Mouse (Mus musculus) forebrain, embryonic 11.5 days (tissue): ENCODE data around the gene Khk. TPM values are rescaled to one million over a fixed set of nuclear protein-coding genes. Genes with fewer than 3 reads are reported as not detected.

ENCODE experiments used
- ATAC-seq: fragments of 200-750 bp; cut with Nextera tagmentation; replicated peaks from 2 replicates; pipeline ENCODE4 v1.8.0; 2017; ENCODE audit warnings: moderate TSS enrichment; ENCODE audit not compliant: low FRiP score
- DNase-seq: peaks from one replicate; pipeline ENCODE4 v3.0.0-alpha.2; 2017; ENCODE audit warnings: low spot score
- H3K27ac ChIP-seq: fragments of 300-500 bp; sonication (generic); 2 replicates; pipeline ENCODE4 v1.5.1; 2014; ENCODE audit warnings: low read depth, low read length
- H3K27me3 ChIP-seq: fragments of 300-500 bp; sonication (generic); 2 replicates; pipeline ENCODE4 v1.6.1; 2014; ENCODE audit warnings: mild to moderate bottlenecking, low read length, mixed read lengths; ENCODE audit not compliant: control insufficient read depth, insufficient read depth
- H3K36me3 ChIP-seq: fragments of 300-500 bp; sonication (generic); 2 replicates; pipeline ENCODE4 v1.6.1; 2014; ENCODE audit warnings: mild to moderate bottlenecking, low read length, moderate library complexity, mixed read lengths; ENCODE audit not compliant: control insufficient read depth, insufficient read depth
- H3K4me1 ChIP-seq: fragments of 300-500 bp; sonication (generic); replicated peaks from 2 replicates; pipeline ENCODE4 v1.6.1; 2014; ENCODE audit warnings: low read length, mixed read lengths; ENCODE audit not compliant: control insufficient read depth, insufficient read depth
- H3K4me2 ChIP-seq: fragments of 300-500 bp; sonication (generic); 2 replicates; pipeline ENCODE4 v1.6.1; 2014; ENCODE audit warnings: low read depth, mild to moderate bottlenecking, low read length, moderate library complexity, mixed read lengths; ENCODE audit not compliant: severe bottlenecking
- H3K4me3 ChIP-seq: fragments of 300-500 bp; sonication (generic); 2 replicates; pipeline ENCODE4 v1.5.1; 2014; ENCODE audit warnings: low read depth, low read length
- H3K9ac ChIP-seq: fragments of 300-500 bp; sonication (generic); 2 replicates; pipeline ENCODE4 v1.6.1; 2014; ENCODE audit warnings: low read length
- H3K9me3 ChIP-seq: fragments of 300-500 bp; sonication (generic); 2 replicates; pipeline ENCODE4 v1.6.1; 2016; ENCODE audit warnings: low read length, mixed read lengths; ENCODE audit not compliant: control insufficient read depth
- WGBS: fragments of 180-500 bp; shearing (Covaris S2); extraction: QIAGEN DNeasy Blood & Tissue Kit; methylation state at CpG from one replicate; pipeline ENCODE4 v1.1.7; 2014; 5-methylcytosine and 5-hydroxymethylcytosine counted together
- polyA plus RNA-seq: library from polyadenylated mRNA; unstranded; fragments of >200 nt; fragmentation: Nextera tagmentation; extraction: Ambion mirVana; gene quantifications from 2 replicates; pipeline ENCODE4 v1.2.1, GENCODE M21; 2014

The Khk gene
- polyA plus RNA-seq, 1 experiment from 2014 or later: 7.1 TPM

DNA sequence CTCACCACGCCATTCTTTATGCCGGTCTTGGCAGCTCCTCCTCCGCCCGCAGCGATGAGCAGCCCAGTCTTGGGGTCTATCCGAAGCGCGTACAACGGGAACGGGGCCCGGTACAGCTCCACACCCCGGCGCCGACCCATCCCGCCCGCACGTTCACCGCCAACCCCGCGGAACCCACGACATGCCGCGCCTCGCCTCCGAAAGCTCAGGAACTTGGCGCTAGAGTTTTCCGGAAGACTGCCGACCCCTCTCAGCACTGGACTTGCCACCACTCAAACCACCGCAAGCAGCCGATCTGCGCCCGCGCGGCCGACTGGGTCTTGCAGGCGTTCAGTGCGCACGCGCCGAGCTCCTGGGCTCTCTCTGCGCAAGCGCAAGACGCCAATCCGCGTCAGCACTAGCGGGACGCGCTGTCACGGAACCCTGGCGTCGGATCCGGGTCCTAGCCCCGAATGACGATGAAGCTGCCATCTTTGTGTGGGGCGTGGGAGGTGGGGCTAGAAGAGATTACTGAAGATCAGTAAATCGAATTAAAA is 38.8 kb downstream of the Khk start, which contains the start of gene Preb:
Preb (minus strand) TSS at position 396 of the 536 bp plus-strand sequence.
- Histone ChIP-seq H3K4me3 (peak within 1 kb of the TSS; percentile 68), H3K4me2 (peak within 1 kb of the TSS; percentile 91), H3K27me3 (no peaks in the 10 kb centered on the region), H3K36me3 (peaks cover 7% of the 10 kb centered on the region; the same call in 1 of the 2 replicates), H3K27ac (peak within 1 kb of the TSS; percentile 66), H3K9ac (peak within 1 kb of the TSS; percentile 85), H3K9me3 (no peaks in the 10 kb centered on the region), H3K4me1 (peaks cover 4% of the 10 kb centered on the region; the same call in 1 of the 2 replicates)
- DNase-seq: peak; percentile 100
- peak; percentile 95 for ATAC-seq
- WGBS: under 1% methylated on average over 56 of the region's 56 CpGs

DNA sequence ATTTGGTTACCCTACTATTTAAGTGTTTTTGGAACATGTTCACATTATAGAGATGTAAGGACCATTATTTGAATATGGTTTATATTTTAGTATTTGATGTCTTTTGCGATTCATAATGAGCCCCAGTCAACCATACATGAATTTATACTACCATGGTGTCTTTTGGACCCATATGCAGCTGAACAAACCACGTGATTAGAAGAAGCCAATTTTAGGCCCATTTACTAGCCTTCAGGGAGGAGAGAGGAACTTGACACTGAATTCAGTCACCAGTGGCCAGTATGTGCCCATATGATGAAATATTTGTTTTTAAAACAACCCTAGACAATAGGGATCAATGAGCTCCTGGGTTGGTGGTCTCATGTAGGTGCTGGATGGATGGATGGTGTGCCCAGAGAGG is 39.6 kb downstream of the Khk start:
- no peak overlapping the region for H3K27ac ChIP-seq
- 90% methylated on average over 2 of the region's 2 CpGs for WGBS
- no peaks in the 10 kb centered on the region for H3K9me3 ChIP-seq
- H3K9ac ChIP-seq: peak overlapping the region; percentile 61
- DNase-seq (no peak), ATAC-seq (no peak)
- no peaks in the 10 kb centered on the region for H3K27me3 ChIP-seq
- peak overlapping the region; percentile 91; the same call in 1 of the 2 replicates for H3K4me2 ChIP-seq
- peaks cover 4% of the 10 kb centered on the region; the same call in 1 of the 2 replicates for H3K4me1 ChIP-seq
- peak overlapping the region; percentile 68 for H3K4me3 ChIP-seq
- H3K36me3 ChIP-seq: peaks cover 3% of the 10 kb centered on the region; the same call in 1 of the 2 replicates

DNA sequence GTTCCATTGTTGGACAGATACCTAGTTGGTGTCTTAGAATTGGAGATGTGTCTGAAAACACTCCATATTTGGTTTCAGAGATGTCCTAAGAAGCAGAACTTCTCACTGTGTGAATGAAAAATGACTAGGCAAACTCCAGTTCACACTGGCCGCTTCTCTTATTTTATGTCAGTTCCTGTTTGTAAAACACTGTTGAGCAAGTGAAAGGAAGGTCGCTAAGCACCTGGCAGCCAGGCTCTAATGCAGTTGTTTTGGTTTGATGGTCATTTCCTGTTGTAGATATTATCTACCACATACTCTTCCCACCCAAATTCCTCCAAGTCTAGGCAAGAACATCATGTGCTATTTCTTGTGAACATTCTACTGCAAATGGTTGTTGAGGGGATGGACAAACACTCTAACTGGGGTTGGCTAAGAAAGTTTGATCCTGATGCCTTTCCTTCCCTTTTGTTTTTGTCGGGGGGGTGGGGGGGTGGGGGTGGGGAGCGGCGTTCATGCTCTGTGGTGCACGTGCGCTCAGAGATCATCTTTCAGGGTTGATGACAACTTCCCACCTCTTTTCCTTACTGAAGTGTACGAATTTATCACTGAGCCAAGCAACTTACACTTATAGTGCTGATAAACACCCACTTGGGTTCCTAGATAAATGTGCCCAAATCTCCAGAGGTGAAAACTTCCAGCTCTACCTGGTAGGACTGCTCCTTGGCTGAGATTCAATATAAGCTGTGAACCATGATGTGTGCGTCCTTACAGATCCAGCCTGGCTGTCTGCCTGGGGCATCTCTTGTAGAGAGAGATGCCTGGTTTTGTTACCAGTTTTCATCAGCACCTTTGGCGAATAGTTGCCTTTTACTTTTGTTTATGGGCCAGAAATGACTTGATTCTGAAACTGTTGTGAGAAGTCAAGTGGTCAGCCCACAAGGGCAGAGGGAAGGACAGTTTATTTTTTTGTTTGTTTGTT is 40.6 kb downstream of the Khk start:
- Histone ChIP-seq H3K4me2 (no peak overlapping the region), H3K36me3 (no peaks in the 10 kb centered on the region; the same call in 1 of the 2 replicates), H3K27ac (no peak overlapping the region), H3K9me3 (no peaks in the 10 kb centered on the region), H3K27me3 (no peaks in the 10 kb centered on the region), H3K4me1 (peaks cover 4% of the 10 kb centered on the region; the same call in 1 of the 2 replicates), H3K4me3 (no peak overlapping the region), H3K9ac (no peak overlapping the region)
- WGBS: 86% methylated on average over 10 of the region's 10 CpGs
- ATAC-seq: no peak
- no peak for DNase-seq

DNA sequence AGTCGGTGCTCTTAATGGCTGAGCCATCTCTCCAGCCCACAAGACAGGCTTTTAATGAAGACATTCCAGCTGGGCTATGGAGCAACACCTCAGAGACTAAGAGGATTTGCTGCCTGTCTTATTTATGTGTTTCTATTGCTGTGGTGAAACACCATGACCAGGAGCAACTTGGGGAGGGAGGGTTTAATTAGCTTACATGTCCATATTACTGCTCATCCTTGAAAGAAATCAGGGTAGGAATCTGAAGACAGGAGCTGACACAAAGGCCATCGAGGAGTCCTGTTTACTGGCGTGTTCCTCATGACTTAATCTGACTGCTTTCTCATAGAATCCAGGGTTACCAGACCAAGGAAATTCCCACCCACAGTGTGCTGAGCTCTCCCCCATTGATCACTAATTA is 42.7 kb downstream of the Khk start:
- peaks cover 3% of the 10 kb centered on the region; the same call in 1 of the 2 replicates for H3K4me1 ChIP-seq
- H3K27ac ChIP-seq: no peak overlapping the region
- ATAC-seq (no peak), DNase-seq (no peak)
- no peaks in the 10 kb centered on the region for H3K9me3 ChIP-seq
- H3K36me3 ChIP-seq: no peaks in the 10 kb centered on the region
- 66% methylated on average over 3 of the region's 3 CpGs for WGBS
- H3K27me3 ChIP-seq: no peaks in the 10 kb centered on the region
- H3K4me2 ChIP-seq: no peak overlapping the region
- H3K4me3 ChIP-seq: no peak overlapping the region
- no peak overlapping the region for H3K9ac ChIP-seq

DNA sequence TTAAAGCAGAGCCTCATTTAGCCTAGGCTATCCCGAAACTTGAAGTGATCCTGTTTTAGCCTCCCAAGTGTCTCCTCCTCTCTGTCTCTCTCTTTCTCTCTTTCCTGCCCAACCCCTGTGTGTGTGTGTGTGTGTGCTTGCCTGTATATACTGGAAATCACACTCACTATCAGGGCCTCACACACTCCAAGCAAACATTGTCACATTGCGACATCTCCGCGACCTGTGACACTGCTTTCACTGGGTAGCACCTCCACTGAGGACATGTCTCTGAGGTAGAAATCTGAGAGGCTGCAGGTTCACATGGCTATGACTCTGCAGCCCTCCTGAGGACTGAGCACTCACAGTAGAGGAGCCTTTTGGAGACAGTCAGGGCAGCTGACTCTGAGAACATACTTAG is 45.0 kb downstream of the Khk start:
- H3K4me2 ChIP-seq: no peak overlapping the region
- no peaks in the 10 kb centered on the region for H3K36me3 ChIP-seq
- no peak overlapping the region for H3K4me3 ChIP-seq
- H3K27ac ChIP-seq: no peak overlapping the region
- no peaks in the 10 kb centered on the region for H3K27me3 ChIP-seq
- 88% methylated on average over 4 of the region's 4 CpGs for WGBS
- H3K9me3 ChIP-seq: no peaks in the 10 kb centered on the region
- H3K9ac ChIP-seq: no peak overlapping the region
- H3K4me1 ChIP-seq: no peaks in the 10 kb centered on the region
- DNase-seq (no peak), ATAC-seq (no peak)

DNA sequence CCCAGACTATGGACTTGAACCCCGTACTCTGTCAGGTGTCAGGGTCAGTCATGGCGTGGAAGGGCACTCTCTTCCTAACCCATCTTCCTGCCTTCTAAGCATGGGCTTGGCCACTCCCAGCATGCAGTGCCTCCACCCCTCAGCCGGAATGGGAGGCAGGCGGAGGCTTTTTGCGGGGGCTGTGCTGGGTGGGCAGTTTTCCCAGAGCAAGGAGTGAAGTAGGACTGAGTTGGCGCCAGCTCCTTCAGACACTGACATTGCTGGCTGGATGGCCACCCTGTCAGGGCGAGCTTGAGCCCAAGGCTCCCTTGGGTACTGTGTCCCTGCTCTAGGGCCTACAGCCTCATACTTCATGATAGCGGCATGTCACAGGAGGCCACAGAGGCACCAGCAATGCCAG is 47.2 kb downstream of the Khk start, which contains the start of gene Tcf23:
Tcf23 (plus strand) TSS at position 247 of the 400 bp plus-strand sequence.
- H3K36me3 ChIP-seq: no peaks in the 10 kb centered on the region
- no peak for DNase-seq
- no peaks in the 10 kb centered on the region for H3K9me3 ChIP-seq
- H3K4me3 ChIP-seq: no peak within 1 kb of the TSS
- no peak for ATAC-seq
- H3K9ac ChIP-seq: no peak within 1 kb of the TSS
- no peak within 1 kb of the TSS for H3K4me2 ChIP-seq
- no peak within 1 kb of the TSS for H3K27ac ChIP-seq
- 67% methylated on average over 8 of the region's 8 CpGs for WGBS
- H3K27me3 ChIP-seq: no peaks in the 10 kb centered on the region
- H3K4me1 ChIP-seq: no peaks in the 10 kb centered on the region

DNA sequence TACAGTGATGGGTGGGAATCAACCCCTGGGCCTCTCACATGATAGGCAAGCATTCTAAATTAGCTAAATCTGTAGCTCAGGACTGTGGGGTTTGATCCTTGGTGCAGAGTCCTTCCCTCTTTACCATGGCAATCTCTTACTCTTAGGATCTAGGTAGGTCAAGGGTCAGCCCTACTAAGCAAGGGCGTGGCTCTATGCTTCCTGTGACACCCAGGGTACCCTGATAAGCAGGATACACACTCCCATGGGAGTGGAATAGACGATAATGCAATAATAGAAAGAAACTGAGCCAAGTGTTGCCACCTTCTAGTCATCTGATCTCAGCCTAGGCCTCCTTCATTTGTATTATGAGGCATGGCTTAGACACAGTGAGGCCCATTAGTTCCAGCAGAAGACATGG is 48.2 kb downstream of the Khk start:
- H3K9me3 ChIP-seq: no peaks in the 10 kb centered on the region
- DNase-seq (no peak), ATAC-seq (no peak)
- H3K4me3 ChIP-seq: no peak overlapping the region
- no peak overlapping the region for H3K27ac ChIP-seq
- H3K36me3 ChIP-seq: no peaks in the 10 kb centered on the region
- H3K4me2 ChIP-seq: no peak overlapping the region
- H3K27me3 ChIP-seq: no peaks in the 10 kb centered on the region
- H3K4me1 ChIP-seq: no peaks in the 10 kb centered on the region
- no peak overlapping the region for H3K9ac ChIP-seq
- WGBS: 77% methylated on average over 2 of the region's 2 CpGs

DNA sequence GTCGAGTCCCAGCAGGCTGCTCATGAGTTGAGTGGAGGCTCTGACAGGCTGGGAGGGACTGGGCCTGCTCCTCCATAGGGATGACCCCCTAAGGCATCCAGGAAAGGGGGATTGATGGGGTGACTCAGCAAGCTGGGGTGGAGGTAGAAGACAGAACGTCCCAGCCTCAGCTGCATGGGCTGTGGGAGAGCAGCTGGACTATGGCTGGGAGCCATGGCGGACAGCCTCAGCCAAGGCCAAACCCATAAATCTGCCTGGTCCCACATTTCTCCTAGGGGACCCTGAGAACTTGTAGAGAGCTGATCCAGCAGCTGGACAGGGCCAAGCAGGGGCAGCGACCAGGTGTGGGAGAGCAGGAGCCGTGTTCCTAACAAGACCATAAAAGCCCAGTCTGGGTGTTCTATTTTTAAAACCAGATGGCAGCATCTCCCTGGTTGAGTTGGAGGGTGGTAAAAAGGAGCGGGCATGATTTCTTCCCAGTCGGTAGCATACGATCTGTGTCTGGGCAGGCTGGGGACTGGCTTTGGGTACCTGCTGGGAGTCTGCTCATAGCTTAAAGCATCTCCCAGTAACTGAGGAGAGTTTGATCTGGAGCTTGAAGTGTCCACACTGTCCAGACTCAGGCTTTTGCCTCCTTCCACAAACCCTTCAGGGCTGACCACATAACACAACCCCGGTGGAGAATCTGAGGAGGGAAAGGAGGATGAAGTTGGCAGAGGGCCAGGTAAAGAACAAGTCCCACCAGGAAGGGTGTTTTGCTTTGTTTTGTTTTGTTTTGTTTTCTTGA is 53.8 kb downstream of the Khk start:
- Histone ChIP-seq H3K9ac (no peak overlapping the region), H3K27ac (no peak overlapping the region), H3K36me3 (no peaks in the 10 kb centered on the region), H3K9me3 (no peaks in the 10 kb centered on the region), H3K27me3 (no peaks in the 10 kb centered on the region), H3K4me3 (no peak overlapping the region), H3K4me2 (no peak overlapping the region), H3K4me1 (no peaks in the 10 kb centered on the region)
- DNase-seq: no peak
- no peak for ATAC-seq
- 78% methylated on average over 9 of the region's 9 CpGs for WGBS
